In genomic region chr13:49271831-49272765, GRCm38 (mm10) we compare ENCODE assay signal across 9 mouse cellular contexts. TPM values are rescaled to one million over a fixed set of nuclear protein-coding genes. Genes with fewer than 3 reads are reported as not detected.
DNase-seq lines count a peak whose midpoint lies in the region; ATAC-seq lines count a peak whose summit lies in the region.
"Had no signal": no experiment of that assay in that cellular context is flagged by ENCODE, and none has a peak within 500 bp of the region (broad histone marks: within the 10 kb centered on the region; RNA-seq: fewer than 3 reads in every experiment).

No protein-coding gene starts in this region.

- no peaks in the 10 kb centered on the region for H3K9me3 ChIP-seq in liver, embryonic 16.5 days (replicated peaks; ENCODE audit: control insufficient read depth, low read length)
- H3K9me3 ChIP-seq in stomach, embryonic 14.5 days (ENCODE audit: control insufficient read depth, low read depth, low read length) = no peaks in the 10 kb centered on the region

- WGBS in liver, embryonic 16.5 days (ENCODE audit: insufficient replicate concordance) = 24% methylated on average over 5 of the region's 5 CpGs
- WGBS in stomach, embryonic 14.5 days = 65% methylated on average over 5 of the region's 5 CpGs

- peak overlapping the region; percentile 54 for H3K27ac ChIP-seq in liver, embryonic 16.5 days (ENCODE audit: low read length)
- no peak overlapping the region for H3K27ac ChIP-seq in stomach, embryonic 14.5 days (ENCODE audit: low read length)

- H3K4me1 ChIP-seq in liver, embryonic 16.5 days (ENCODE audit: control insufficient read depth, low read depth, low read length) = no peaks in the 10 kb centered on the region; the same call in 1 of the 2 replicates
- H3K4me1 ChIP-seq in stomach, embryonic 14.5 days (ENCODE audit: control insufficient read depth, insufficient read depth, low read length) = no peaks in the 10 kb centered on the region

- H3K4me3 ChIP-seq in liver, embryonic 16.5 days (ENCODE audit: low read depth, low read length) = no peak overlapping the region
- H3K4me3 ChIP-seq in stomach, embryonic 14.5 days (ENCODE audit: low read depth, low read length) = no peak overlapping the region

- H3K9ac ChIP-seq in liver, embryonic 16.5 days (ENCODE audit: low read depth, low read length) = no peak overlapping the region
- H3K9ac ChIP-seq in stomach, embryonic 14.5 days (replicated peaks; ENCODE audit: low read depth, low read length) = no peak overlapping the region

- DNase-seq in adrenal gland, postnatal 14 days = peak; percentile 31
- DNase-seq in adrenal gland, adult 18-20 months (ENCODE audit: low spot score in 2 of 2) = no peak
- DNase-seq in right cerebral cortex, adult 18-20 months = peak; percentile 35
- DNase-seq in right cerebral cortex, postnatal 4 days = no peak
- DNase-seq in cerebellum, adult 18-20 months = no peak
- DNase-seq: adrenal gland, postnatal 25 days had no signal

- ATAC-seq in liver, embryonic 16.5 days (ENCODE audit: low read depth) = peak; percentile 63
- ATAC-seq in stomach, embryonic 14.5 days (ENCODE audit: insufficient number of reproducible peaks, insufficient read depth, low FRiP score, low read depth) = peak; percentile 28; the same call in 1 of the 2 replicates
- ATAC-seq in erythroid progenitor cell, adult 5-6 weeks (replicated peaks; ENCODE audit: low FRiP score, poor library complexity, severe bottlenecking) = no peak

- no peaks in the 10 kb centered on the region for H3K27me3 ChIP-seq in liver, embryonic 16.5 days (ENCODE audit: control insufficient read depth, insufficient read depth, low read depth, low read length)
- no peaks in the 10 kb centered on the region for H3K27me3 ChIP-seq in stomach, embryonic 14.5 days (ENCODE audit: control insufficient read depth, insufficient read depth, low read length)

- no peaks in the 10 kb centered on the region for H3K36me3 ChIP-seq in liver, embryonic 16.5 days (ENCODE audit: control insufficient read depth, insufficient read depth)
- no peaks in the 10 kb centered on the region for H3K36me3 ChIP-seq in stomach, embryonic 14.5 days (ENCODE audit: control insufficient read depth, insufficient read depth, low read length)

- H3K4me2 ChIP-seq in liver, embryonic 16.5 days (ENCODE audit: low read depth, low read length) = no peak overlapping the region
- H3K4me2 ChIP-seq in stomach, embryonic 14.5 days (replicated peaks; ENCODE audit: low read depth, low read length) = no peak overlapping the region

RNA-seq across cellular contexts. Expression of gene Susd3, which starts 23.6 kb away (rescaled TPM):
- 0.70 and 3.6 TPM in 2 replicates for total RNA-seq in adrenal gland, postnatal 14 days (2021)
- 1 to 10 TPM; 1.5 to 9.9 TPM for total RNA-seq in adrenal gland, adult 18-20 months (2021)
- polyA plus RNA-seq in liver, embryonic 16.5 days (2015; fragmentation: Nextera tagmentation; extraction: Ambion mirVana) = 1.1 and 2.0 TPM in 2 replicates
- polyA plus RNA-seq in stomach, embryonic 14.5 days (2014; fragmentation: Nextera tagmentation; extraction: Ambion mirVana) = 0.95 and 1.8 TPM in 2 replicates
- total RNA-seq in erythroid progenitor cell, adult 5-6 weeks (2015; ENCODE audit: low replicate concordance) = 0.84 and 1.4 TPM in 2 replicates
- 2.7 and 3.9 TPM in 2 replicates for total RNA-seq in erythroid progenitor cell, adult 5-6 weeks (2017; ENCODE audit: low replicate concordance)

RNA-seq across cellular contexts. Expression of gene Fgd3, which starts 48.0 kb away (rescaled TPM):
- total RNA-seq in adrenal gland, postnatal 14 days (2021) = 2.7 and 7.7 TPM in 2 replicates
- total RNA-seq in adrenal gland, adult 18-20 months (2021) = 1 to 10 TPM; 3.5 to 6.3 TPM
- polyA plus RNA-seq in liver, embryonic 16.5 days (2015; fragmentation: Nextera tagmentation; extraction: Ambion mirVana) = 0.67 and 0.70 TPM in 2 replicates
- 0.51 and 0.56 TPM in 2 replicates for polyA plus RNA-seq in stomach, embryonic 14.5 days (2014; fragmentation: Nextera tagmentation; extraction: Ambion mirVana)
- 1.8 and 3.4 TPM in 2 replicates for total RNA-seq in erythroid progenitor cell, adult 5-6 weeks (2015; ENCODE audit: low replicate concordance)
- total RNA-seq in erythroid progenitor cell, adult 5-6 weeks (2017; ENCODE audit: low replicate concordance) = 3.1 and 5.5 TPM in 2 replicates

RNA-seq across cellular contexts. Expression of gene Card19, which starts 56.3 kb away (rescaled TPM):
- 60.3 and 60.6 TPM in 2 replicates for total RNA-seq in adrenal gland, postnatal 14 days (2021)
- total RNA-seq in adrenal gland, adult 18-20 months (2021) = 10 to 100 TPM; 53.2 to 60.3 TPM
- polyA plus RNA-seq in liver, embryonic 16.5 days (2015; fragmentation: Nextera tagmentation; extraction: Ambion mirVana) = 16.4 and 18.2 TPM in 2 replicates
- polyA plus RNA-seq in stomach, embryonic 14.5 days (2014; fragmentation: Nextera tagmentation; extraction: Ambion mirVana) = 48.5 and 57.0 TPM in 2 replicates
- total RNA-seq in erythroid progenitor cell, adult 5-6 weeks (2015; ENCODE audit: low replicate concordance) = 3.2 and 17.6 TPM in 2 replicates
- 2.2 and 3.4 TPM in 2 replicates for total RNA-seq in erythroid progenitor cell, adult 5-6 weeks (2017; ENCODE audit: low replicate concordance)

Comparison
In these comparisons a context has a peak if more than half of its experiments do, and no peak if none do; other contexts are left out.
1. DNase-seq: peak in adrenal gland, postnatal 14 days (single experiment) and right cerebral cortex, adult 18-20 months (single experiment); none in adrenal gland, adult 18-20 months (0 of 2), right cerebral cortex, postnatal 4 days (single experiment) and cerebellum, adult 18-20 months (0 of 2).